Mouse (Mus musculus): ENCODE measurements at regions not wholly inside any gene's neighbourhood (a gene's known extent, or its start where the extent isn't known, plus 50 kb on each side); places are given as distances from the start of the nearest gene placed in this dataset.
A peak's percentile ranks its signal among the peaks of the same experiment; 100 is the strongest.

- no peaks in the 10 kb centered on the region for H3K27me3 ChIP-seq (replicated peaks; ENCODE audit: insufficient read depth, low read length)
- WGBS: 82% methylated on average over 2 of the region's 2 CpGs
- no peak for TF ChIP-seq CTCF (IDR thresholded peaks at IDR 0.05)
- TF ChIP-seq EP300 (IDR thresholded peaks at IDR 0.05): no peak
These were observed 216.4 kb upstream of the Impg1 start for GRCm38 (mm10) chr9:80681709-80682108.

GRCm38 (mm10) chr9:80671483-80671882 lies 206.2 kb upstream of the Impg1 start:
- no peak overlapping the region for H3K27ac ChIP-seq (ENCODE audit: low read length)
- H3K4me1 ChIP-seq (ENCODE audit: insufficient read depth, low read depth, low read length): no peaks in the 10 kb centered on the region
- ATAC-seq: peak; percentile 57
- WGBS: 41% methylated on average over 1 of the region's 1 CpGs
- H3K9me3 ChIP-seq (ENCODE audit: low read length): no peaks in the 10 kb centered on the region
- peak; percentile 9 for DNase-seq (ENCODE audit: low spot score)
- no peaks in the 10 kb centered on the region for H3K27me3 ChIP-seq (replicated peaks; ENCODE audit: insufficient read depth, low read length)
- 0 out of 2 replicates have a peak, but pooled peaks have one; percentile 28 for TF ChIP-seq EP300 (IDR thresholded peaks at IDR 0.05)
- TF ChIP-seq CTCF (IDR thresholded peaks at IDR 0.05): no peak
- no peak overlapping the region for H3K4me2 ChIP-seq (replicated peaks; ENCODE audit: low read depth, low read length)
- H3K9ac ChIP-seq (replicated peaks; ENCODE audit: low read depth): no peak overlapping the region
- no peaks in the 10 kb centered on the region for H3K36me3 ChIP-seq (ENCODE audit: insufficient read depth, low read length)
- no peak overlapping the region for H3K4me3 ChIP-seq (ENCODE audit: low read depth, low read length)

More at GRCm38 (mm10) chr9:80681709-80682108, 216.4 kb upstream of the Impg1 start:
- Histone ChIP-seq H3K4me1 (ENCODE audit: insufficient read depth, low read depth, low read length) (no peaks in the 10 kb centered on the region), H3K27ac (ENCODE audit: low read length) (no peak overlapping the region), H3K9me3 (ENCODE audit: low read length) (no peaks in the 10 kb centered on the region), H3K4me3 (ENCODE audit: low read depth, low read length) (no peak overlapping the region), H3K4me2 (replicated peaks; ENCODE audit: low read depth, low read length) (no peak overlapping the region), H3K9ac (replicated peaks; ENCODE audit: low read depth) (no peak overlapping the region), H3K36me3 (ENCODE audit: insufficient read depth, low read length) (no peaks in the 10 kb centered on the region)
- no peak for DNase-seq (ENCODE audit: low spot score)
- no peak for ATAC-seq

- Histone ChIP-seq H3K4me2 (replicated peaks; ENCODE audit: low read depth, low read length) (no peak overlapping the region), H3K27ac (ENCODE audit: low read length) (no peak overlapping the region), H3K4me1 (ENCODE audit: insufficient read depth, low read depth, low read length) (no peaks in the 10 kb centered on the region), H3K36me3 (ENCODE audit: insufficient read depth, low read length) (no peaks in the 10 kb centered on the region), H3K27me3 (replicated peaks; ENCODE audit: insufficient read depth, low read length) (no peaks in the 10 kb centered on the region), H3K4me3 (ENCODE audit: low read depth, low read length) (no peak overlapping the region), H3K9me3 (ENCODE audit: low read length) (no peaks in the 10 kb centered on the region), H3K9ac (replicated peaks; ENCODE audit: low read depth) (no peak overlapping the region)
- ATAC-seq: no peak
- no peak for DNase-seq (ENCODE audit: low spot score)
- 44% methylated on average over 5 of the region's 5 CpGs for WGBS
- TF ChIP-seq CTCF (IDR thresholded peaks at IDR 0.05): no peak
- TF ChIP-seq EP300 (IDR thresholded peaks at IDR 0.05): no peak
These were observed 203.4 kb upstream of the Impg1 start for GRCm38 (mm10) chr9:80668575-80669248.

- ATAC-seq (no peak), DNase-seq (ENCODE audit: low spot score) (no peak)
- Histone ChIP-seq H3K4me3 (ENCODE audit: low read depth, low read length) (no peak overlapping the region), H3K27me3 (replicated peaks; ENCODE audit: insufficient read depth, low read length) (no peaks in the 10 kb centered on the region), H3K9ac (replicated peaks; ENCODE audit: low read depth) (no peak overlapping the region), H3K36me3 (ENCODE audit: insufficient read depth, low read length) (no peaks in the 10 kb centered on the region), H3K4me2 (replicated peaks; ENCODE audit: low read depth, low read length) (no peak overlapping the region), H3K9me3 (ENCODE audit: low read length) (no peaks in the 10 kb centered on the region), H3K4me1 (ENCODE audit: insufficient read depth, low read depth, low read length) (no peaks in the 10 kb centered on the region), H3K27ac (ENCODE audit: low read length) (no peak overlapping the region)
- WGBS: 56% methylated on average over 1 of the region's 1 CpGs
- TF ChIP-seq EP300 (IDR thresholded peaks at IDR 0.05) (no peak), CTCF (IDR thresholded peaks at IDR 0.05) (no peak)
These were observed 193.5 kb upstream of the Impg1 start for GRCm38 (mm10) chr9:80658755-80659154.

- ATAC-seq: no peak
- Histone ChIP-seq H3K4me1 (ENCODE audit: insufficient read depth, low read depth, low read length) (no peaks in the 10 kb centered on the region), H3K36me3 (ENCODE audit: insufficient read depth, low read length) (no peaks in the 10 kb centered on the region), H3K9me3 (ENCODE audit: low read length) (no peaks in the 10 kb centered on the region), H3K4me3 (ENCODE audit: low read depth, low read length) (no peak overlapping the region), H3K27me3 (replicated peaks; ENCODE audit: insufficient read depth, low read length) (no peaks in the 10 kb centered on the region), H3K27ac (ENCODE audit: low read length) (no peak overlapping the region), H3K9ac (replicated peaks; ENCODE audit: low read depth) (no peak overlapping the region), H3K4me2 (replicated peaks; ENCODE audit: low read depth, low read length) (no peak overlapping the region)
- DNase-seq (ENCODE audit: low spot score): no peak
- no peak for TF ChIP-seq CTCF (IDR thresholded peaks at IDR 0.05)
- TF ChIP-seq EP300 (IDR thresholded peaks at IDR 0.05): no peak
- 75% methylated on average over 3 of the region's 3 CpGs for WGBS
These were observed 149.8 kb upstream of the Impg1 start for GRCm38 (mm10) chr9:80615114-80615513.

GRCm38 (mm10) chr9:80600019-80600418 lies 134.7 kb upstream of the Impg1 start:
- TF ChIP-seq EP300 (IDR thresholded peaks at IDR 0.05) (no peak), CTCF (IDR thresholded peaks at IDR 0.05) (no peak)
- H3K4me3 ChIP-seq (ENCODE audit: low read depth, low read length): no peak overlapping the region
- ATAC-seq (no peak), DNase-seq (ENCODE audit: low spot score) (no peak)
- H3K36me3 ChIP-seq (ENCODE audit: insufficient read depth, low read length): no peaks in the 10 kb centered on the region
- H3K27me3 ChIP-seq (replicated peaks; ENCODE audit: insufficient read depth, low read length): no peaks in the 10 kb centered on the region
- H3K9me3 ChIP-seq (ENCODE audit: low read length): no peaks in the 10 kb centered on the region
- H3K4me2 ChIP-seq (replicated peaks; ENCODE audit: low read depth, low read length): no peak overlapping the region
- no peak overlapping the region for H3K27ac ChIP-seq (ENCODE audit: low read length)
- no peak overlapping the region for H3K9ac ChIP-seq (replicated peaks; ENCODE audit: low read depth)
- no peaks in the 10 kb centered on the region for H3K4me1 ChIP-seq (ENCODE audit: insufficient read depth, low read depth, low read length)

Data from lung, postnatal 0 days (tissue).